Mouse (Mus musculus): ENCODE measurements around the gene Cdh11.

DNA sequence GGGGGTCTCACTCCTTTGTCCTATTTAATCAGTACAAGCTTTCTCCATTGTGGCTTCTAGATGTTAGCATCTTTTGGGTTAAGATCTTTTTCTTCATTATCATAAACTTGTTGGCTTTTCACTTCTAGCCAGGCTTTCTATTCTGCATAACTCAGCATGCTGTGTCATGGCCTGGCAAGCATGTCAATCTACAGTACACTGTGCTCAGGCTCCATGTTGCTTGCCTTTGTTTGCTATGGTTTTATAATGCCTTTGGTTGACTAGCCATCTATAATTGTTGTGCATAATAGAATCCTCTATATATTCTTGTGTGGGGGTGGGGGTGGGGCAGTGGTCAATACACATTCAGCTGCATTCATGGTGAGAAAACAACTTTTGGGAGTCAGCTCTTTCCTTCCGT lies 51.0 kb downstream of the Cdh11 start:
- TF ChIP-seq MAZ (IDR thresholded peaks at IDR 0.05; ENCODE audit: low read depth, low read length) (no peak), POLR2A (IDR thresholded peaks at IDR 0.05; ENCODE audit: control insufficient read depth in 1 of 2, insufficient read depth in 1 of 2, low read depth in 1 of 2, low read length in 2 of 2, poor library complexity in 1 of 2) (no peak)
